Mouse (Mus musculus) CD8-positive naive resting alpha-beta T cell, adult 2 months (primary cell): ENCODE results near the gene Commd9.

ENCODE experiments used
- DNase-seq, 2 experiments: peaks; one replicate each; pipeline ENCODE4 v3.0.0; 2022; ENCODE audit warnings: low read depth in 2 of 2, low spot score in 2 of 2

The Commd9 gene

DNA sequence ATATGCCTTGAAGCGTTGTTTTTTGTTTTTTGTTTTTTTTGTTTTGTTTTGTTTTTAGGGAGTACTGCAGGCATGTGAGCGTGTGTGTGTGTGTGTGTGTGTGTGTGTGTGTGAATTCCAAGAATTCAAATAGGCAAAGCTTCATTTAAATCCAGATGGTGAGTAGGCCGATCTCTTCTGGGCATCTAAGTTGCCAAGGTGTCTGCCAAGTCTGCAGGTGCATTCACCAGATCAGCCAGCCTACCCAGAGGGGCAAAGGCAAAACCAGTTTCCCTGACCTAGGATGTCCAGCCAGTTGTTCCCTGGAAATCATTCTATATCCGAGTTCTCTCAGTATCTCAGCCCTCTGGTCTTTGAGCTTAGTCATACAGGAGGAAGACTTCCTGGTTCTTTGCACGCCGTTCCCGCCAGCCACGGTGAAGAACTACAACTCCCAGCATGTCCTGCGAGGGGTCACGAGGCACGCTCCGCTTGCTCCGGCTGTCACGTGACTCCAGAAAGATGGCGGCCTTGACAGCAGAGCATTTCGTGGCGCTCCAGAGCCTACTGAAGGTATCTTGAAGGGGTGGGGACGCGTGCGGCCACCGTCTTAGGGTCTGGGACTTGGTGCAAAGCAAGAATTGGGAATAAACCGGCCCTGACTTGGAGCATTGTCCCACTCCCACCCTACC is at the start of gene Commd9:
Gene Commd9, plus strand, starts transcription at position 480 of the 671 bp plus-strand sequence.
- DNase-seq: peak; percentile 86 to 93

- no peak for DNase-seq
Measured at GRCm38 (mm10) chr2:101842756-101843155, 43.3 kb upstream of the Commd9 start.

DNA sequence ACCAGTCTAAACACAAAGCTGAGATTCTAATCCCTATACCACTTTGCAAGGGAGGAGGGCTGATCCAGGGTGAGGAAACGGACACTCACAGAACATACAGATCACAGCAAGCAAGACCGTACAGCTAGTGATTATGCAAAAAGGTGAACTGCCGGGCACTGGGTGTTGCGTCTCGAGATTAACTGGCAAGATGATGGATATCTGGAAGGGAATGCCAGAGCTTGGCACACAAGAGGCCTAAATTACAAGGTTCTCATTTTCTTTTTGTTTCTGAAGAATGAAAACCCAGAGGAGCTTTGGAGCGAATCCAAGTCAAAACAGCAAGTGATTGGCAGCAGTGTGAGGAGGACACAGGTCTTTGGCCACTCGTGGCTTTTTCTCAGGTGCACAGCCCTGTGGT is 31.3 kb upstream of the Commd9 start:
- no peak for DNase-seq

DNA sequence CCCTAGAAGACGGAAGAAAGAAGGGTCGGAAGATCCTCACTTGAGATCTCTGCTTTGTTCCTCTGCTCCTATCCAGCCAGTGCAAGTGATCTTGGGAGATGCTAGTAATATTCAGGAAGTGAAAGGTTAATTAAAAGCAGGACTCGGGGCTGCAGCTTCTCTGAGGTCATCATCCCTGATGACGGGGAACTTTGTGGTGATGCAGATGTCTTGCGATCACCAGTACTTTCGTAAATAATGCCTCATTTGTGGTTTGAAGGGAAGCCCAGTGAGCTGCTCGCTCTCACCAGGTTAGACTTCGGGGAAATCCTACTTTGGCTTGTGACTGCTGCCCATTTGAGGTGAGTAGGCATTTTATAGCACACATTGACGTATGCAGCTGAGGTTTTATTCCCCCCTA is 29.9 kb upstream of the Commd9 start:
- no peak for DNase-seq

DNA sequence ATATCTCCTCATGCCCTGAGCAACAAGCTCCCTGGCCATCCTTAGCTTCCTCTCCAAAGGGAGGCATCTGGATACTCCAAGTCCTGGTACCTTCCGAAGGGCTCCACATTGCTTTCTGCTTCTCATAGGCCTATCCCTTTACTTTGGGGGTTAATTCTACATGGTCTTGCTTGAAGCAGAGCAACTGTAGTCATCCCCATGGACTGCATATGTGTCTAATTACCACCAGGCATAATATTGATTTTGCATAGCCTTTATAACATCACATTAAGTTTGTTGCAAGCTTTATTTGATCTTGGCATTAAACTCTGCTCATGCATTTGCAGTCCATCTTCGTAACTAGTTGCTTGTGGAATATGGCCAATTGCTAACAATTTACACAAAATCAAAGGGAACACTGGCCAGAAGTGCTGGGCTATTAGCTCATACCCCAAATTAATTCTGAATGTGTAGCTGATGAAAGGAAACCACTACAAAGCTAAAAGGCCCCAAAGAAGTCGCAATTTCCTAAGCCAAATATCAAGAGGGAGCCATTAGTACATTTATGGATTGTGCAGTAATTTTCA is 25.0 kb upstream of the Commd9 start:
- no peak for DNase-seq

DNA sequence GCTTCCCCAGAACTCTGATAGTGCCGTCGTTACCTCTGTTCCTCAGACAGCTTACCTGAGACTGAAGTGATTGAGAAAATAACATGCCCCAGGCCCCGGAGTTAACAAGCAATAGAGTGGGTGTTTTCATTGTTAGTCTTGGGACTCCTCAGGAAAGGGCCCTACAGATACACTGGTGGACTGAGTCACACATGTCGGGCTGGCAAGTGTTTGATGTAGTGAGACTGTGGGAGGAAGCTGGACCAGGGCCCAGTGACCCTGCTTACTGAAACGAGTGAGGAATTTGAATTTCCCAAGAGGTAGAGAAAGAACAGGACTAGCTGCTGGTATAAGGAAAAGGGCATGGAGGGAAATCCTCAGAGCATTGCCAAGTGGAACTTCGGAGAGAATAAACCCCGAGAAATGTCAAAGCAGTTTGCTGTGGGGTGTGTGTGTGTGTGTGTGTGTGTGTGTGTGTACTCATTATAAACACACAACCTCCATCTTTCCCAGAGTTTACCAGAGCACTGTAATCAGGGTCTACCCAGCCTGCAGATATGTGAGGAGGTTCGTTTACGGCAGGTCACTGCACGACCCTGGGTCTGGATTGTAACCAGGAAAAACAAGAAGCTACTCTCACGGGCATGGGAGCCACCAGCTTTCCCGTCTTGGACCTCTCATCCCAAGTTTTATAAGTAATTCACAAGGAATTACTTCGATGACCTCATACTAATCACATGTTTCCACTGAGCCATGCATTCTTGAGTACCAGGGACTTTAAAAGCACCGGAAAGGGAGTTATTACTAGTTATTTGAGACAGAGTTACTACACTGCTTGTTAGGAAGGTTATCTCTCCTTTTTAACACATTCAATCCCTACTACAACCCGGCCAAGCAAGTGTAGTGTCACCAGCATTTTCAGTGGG is 23.6 kb upstream of the Commd9 start:
- DNase-seq: no peak

GRCm38 (mm10) chr2:101868683-101869082 is 17.4 kb upstream of the Commd9 start:
- no peak for DNase-seq

DNA sequence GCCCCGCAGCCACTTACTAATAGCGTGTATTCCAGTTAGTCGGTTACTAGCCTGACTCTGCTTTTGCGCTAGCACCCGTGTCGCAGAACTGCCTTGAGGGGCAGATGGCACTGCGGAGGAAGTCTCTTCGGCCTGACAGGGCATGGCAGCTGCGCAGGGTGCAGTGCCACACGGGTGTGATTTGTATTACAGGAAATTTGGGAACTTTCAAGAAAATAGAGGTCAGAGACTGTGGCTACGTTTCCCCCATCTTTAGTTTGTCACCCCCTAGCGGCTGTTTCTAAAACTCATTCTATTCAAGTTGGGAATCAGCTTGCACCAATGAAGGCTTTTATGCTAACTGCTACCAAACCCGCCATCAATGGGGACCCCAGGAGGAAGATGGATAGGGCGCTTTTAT is 14.9 kb upstream of the Commd9 start:
- DNase-seq: peak in 1 of 2 experiments; percentile 15

- no peak for DNase-seq
Measured at GRCm38 (mm10) chr2:101881471-101882162, 4.4 kb upstream of the Commd9 start.

- DNase-seq: no peak
Measured at GRCm38 (mm10) chr2:101882998-101883397, 3.0 kb upstream of the Commd9 start, which contains the start of gene Prr5l. Prr5l (minus strand) TSS chr2:101883027.

- DNase-seq: no peak
Measured at GRCm38 (mm10) chr2:101884286-101884685, 1.8 kb upstream of the Commd9 start.

GRCm38 (mm10) chr2:101888886-101889285 is 2.8 kb downstream of the Commd9 start:
- DNase-seq: no peak

GRCm38 (mm10) chr2:101891143-101891542 is 5.1 kb downstream of the Commd9 start:
- no peak for DNase-seq

DNA sequence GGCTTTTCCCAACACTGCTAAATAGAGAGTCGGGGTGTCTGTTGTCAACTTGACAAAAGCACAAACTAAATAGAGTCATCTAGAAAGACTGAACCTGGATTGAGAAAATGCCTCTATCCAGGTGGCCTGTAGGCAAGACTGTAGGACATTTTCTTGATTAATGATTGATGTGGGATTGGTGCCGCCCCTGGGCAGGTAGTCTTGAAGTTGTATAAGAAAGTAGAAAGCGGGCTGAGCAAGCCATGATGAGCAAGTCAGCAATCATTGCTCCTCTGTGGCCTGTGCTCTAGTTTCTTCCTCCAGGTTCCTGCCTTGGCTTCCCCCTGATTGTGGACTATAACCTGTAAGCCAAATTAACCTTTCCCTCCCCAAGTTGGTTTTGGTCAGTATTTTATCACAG is 8.1 kb downstream of the Commd9 start:
- no peak for DNase-seq

DNA sequence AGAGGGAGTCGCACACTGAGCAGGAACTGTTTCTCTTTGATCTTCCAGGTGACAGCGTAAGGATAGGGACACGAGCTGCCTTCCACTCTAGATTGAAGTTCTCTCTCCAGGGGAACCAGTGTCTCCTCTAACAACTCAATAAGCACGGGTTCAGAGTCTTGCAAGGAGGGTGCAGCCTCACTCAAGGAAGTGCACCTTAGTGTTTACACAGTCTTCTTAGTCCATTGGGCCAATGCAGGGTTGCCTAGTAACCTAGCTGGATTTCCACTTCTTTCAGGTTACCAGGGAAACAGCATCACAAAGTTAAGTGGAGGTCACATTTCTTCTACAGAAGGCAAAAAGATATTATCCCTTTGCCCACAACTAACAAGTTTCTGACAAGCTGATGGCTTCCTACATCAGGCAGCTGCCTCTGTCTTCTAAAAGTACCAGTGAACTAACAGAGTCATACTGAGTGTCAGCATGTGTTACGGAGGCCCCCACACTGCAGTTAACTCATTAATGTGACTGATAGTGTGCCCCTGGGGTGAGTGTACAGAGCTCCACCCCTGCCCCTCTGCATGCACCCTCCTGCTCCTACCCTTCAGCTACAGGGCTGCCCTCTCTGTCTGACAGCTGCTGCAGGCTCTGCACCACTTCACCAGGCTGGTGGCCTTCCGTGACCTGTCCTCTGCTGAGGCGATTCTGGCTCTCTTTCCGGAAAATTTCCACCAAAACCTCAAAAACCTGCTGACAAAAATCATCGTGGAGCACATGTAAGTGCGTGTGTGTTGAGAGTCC is 10.6 kb downstream of the Commd9 start:
- DNase-seq: no peak

DNA sequence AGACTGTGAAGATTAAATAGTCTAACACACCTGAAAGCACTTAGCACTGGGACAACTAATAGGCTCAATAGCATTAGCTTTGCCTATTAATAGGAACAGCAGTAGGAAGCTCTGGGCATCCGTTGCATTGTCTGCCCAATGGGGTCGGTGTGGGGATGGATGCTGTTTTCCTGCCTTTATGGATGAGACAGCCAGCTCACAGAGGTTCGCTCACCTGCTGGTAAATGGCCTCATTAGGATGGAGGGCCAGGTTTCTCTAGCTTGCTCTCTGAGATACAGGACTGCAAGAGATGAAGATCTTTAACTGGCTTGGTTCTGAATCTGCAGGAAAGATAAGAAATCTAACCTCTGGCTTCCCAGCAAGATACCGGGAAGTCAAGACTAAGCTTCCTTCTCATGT is 16.1 kb downstream of the Commd9 start:
- DNase-seq: no peak

- DNase-seq: peak; percentile 45 to 66
Measured at GRCm38 (mm10) chr2:101905534-101906378, 19.7 kb downstream of the Commd9 start.

DNA sequence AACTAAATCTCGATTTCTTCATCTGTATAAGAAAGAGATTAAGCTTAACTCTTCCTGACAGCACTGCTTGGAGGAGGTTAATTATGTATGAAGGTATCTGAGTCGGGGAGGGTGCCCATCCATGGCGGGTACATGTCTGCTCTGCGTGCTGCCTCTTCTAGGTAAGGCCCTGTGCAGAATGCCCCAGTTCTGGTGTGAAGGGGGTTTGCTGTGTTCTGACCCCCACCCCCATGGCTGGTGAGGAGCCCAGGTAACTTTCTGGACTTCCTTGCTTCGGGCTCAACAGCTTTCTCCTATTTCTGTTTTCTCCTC is 20.3 kb downstream of the Commd9 start:
- DNase-seq: no peak

GRCm38 (mm10) chr2:101907386-101908022 is 21.5 kb downstream of the Commd9 start:
- no peak for DNase-seq
